Mouse (Mus musculus) kidney, adult 2 months (tissue): Measurements from ENCODE around the gene Cd63. TPM values are rescaled to one million over a fixed set of nuclear protein-coding genes. Genes with fewer than 3 reads are reported as not detected.

Source experiments
- DNase-seq: peaks from one replicate; pipeline ENCODE4 v3.0.0; 2021
- H3K27ac ChIP-seq: fragments of 200-500 bp; 2 replicates; pipeline ENCODE4 v1.5.1; 2012; ENCODE audit warnings: low read depth, low read length, control low read depth, inconsistent platforms; ENCODE audit not compliant: insufficient read depth
- H3K27me3 ChIP-seq: fragments of 200-500 bp; replicated peaks from 2 replicates; pipeline ENCODE4 v1.6.1; 2012; ENCODE audit warnings: mild to moderate bottlenecking, moderate library complexity, low read length, inconsistent platforms; ENCODE audit not compliant: control insufficient read depth, insufficient read depth
- H3K36me3 ChIP-seq: fragments of 200-500 bp; 2 replicates; pipeline ENCODE4 v1.6.1; 2012; ENCODE audit warnings: mild to moderate bottlenecking, moderate library complexity, low read length, inconsistent platforms; ENCODE audit not compliant: control insufficient read depth, insufficient read depth
- H3K4me1 ChIP-seq: fragments of 200-500 bp; 2 replicates; pipeline ENCODE4 v1.6.1; 2011; ENCODE audit warnings: low read length; ENCODE audit not compliant: control insufficient read depth, insufficient read depth
- H3K4me3 ChIP-seq: fragments of 200-500 bp; 2 replicates; pipeline ENCODE4 v1.5.1; 2011; ENCODE audit warnings: mild to moderate bottlenecking, low read depth, low read length, control low read depth; ENCODE audit not compliant: insufficient read depth
- CTCF ChIP-seq: fragments of 200-500 bp; conservative IDR thresholded peaks from 2 replicates; pipeline ENCODE4 v1.5.1; 2011; ENCODE audit warnings: low read depth, mild to moderate bottlenecking, control low read depth, low read length, moderate library complexity, mixed read lengths; ENCODE audit not compliant: insufficient read depth, insufficient read length
- POLR2A ChIP-seq: fragments of 200-500 bp; IDR thresholded peaks from one replicate; pipeline ENCODE4 v1.6.1; 2011; ENCODE audit warnings: low read depth, low read length, control low read depth
- WGBS: fragments of 180-500 bp; shearing (Covaris S2); methylation state at CpG from one replicate; pipeline ENCODE4 v1.1.7; 2018; 5-methylcytosine and 5-hydroxymethylcytosine counted together
- polyA plus RNA-seq: library from polyadenylated mRNA; depleted of rRNA; stranded (reverse); fragments of >200 nt; gene quantifications from 2 replicates; pipeline ENCODE4 v1.2.3, GENCODE M21; 2012

Cd63 gene
- polyA plus RNA-seq, 1 experiment: 847 TPM

DNA sequence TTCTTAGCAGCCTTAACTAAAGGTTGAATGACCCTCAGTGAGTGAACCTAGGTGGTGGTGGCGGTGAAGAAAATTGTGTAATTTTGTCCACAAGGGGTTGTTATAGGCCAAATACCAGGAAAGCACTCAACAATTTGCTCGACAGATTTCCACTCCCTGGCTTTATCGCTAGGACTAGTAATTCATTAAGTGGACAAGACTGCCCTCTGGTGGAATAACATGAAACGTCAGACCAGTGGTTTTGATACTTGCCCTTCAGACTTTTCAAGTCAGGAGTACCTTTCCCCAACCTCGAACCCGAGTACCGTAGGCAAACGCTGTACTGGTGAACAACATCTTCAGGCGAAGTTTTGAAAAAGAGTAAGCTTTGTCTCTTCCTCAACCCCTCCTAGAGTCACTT, 5.4 kb upstream of the Cd63 start:
- peak; percentile 94 for DNase-seq
- Histone ChIP-seq H3K36me3 (no peaks in the 10 kb centered on the region), H3K27ac (peak overlapping the region; percentile 43; the same call in 1 of the 2 replicates), H3K4me1 (peaks cover 20% of the 10 kb centered on the region; the same call in 1 of the 2 replicates), H3K27me3 (no peaks in the 10 kb centered on the region), H3K4me3 (no peak overlapping the region)
- TF ChIP-seq CTCF (peak; percentile 46), POLR2A (no peak)
- under 1% methylated on average over 9 of the region's 9 CpGs for WGBS

DNA sequence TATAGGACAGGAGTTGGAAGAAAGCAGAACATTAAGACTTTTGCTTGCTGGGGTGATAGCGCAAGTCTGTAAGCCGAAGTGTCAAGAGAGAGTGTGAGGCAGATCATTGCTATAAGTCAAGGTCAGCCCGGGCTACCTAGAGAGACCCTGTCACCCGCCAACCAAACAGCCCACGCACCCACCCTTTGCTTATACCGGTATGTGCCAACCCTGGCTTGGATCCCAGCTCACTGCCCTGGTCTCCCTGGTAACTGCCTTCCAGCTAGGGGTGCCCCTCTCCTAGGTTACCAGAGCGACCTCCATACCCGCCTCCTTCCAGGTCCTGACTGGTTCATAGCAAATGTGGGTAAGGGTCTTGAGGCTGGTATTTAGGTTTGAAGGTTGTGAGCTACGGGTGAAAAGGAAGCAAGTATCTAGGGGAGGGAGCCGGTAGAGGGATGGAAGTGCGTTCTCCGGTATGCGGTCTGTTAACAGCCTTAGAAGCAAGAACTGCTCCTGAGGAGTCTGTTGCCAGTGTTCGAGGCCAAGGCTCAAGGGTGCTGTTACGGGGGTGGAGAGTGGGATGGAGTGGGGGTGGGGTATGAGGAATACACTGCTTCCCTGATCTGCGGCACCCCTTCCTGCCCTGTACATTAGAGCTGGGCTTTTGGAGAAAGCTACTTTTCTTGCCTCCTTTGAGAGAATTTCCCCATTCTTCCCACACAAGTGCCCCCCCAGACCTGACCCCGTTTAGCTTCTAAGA, 4.7 kb upstream of the Cd63 start:
- no peaks in the 10 kb centered on the region for H3K36me3 ChIP-seq
- WGBS: 17% methylated on average over 17 of the region's 17 CpGs
- peak; percentile 55 for DNase-seq
- TF ChIP-seq CTCF (no peak), POLR2A (no peak)
- peaks cover 25% of the 10 kb centered on the region; the same call in 1 of the 2 replicates for H3K4me1 ChIP-seq
- 0 out of 2 replicates have a peak overlapping the region, but pooled peaks have one; percentile 8 for H3K4me3 ChIP-seq
- H3K27ac ChIP-seq: peak overlapping the region; percentile 43; the same call in 1 of the 2 replicates
- no peaks in the 10 kb centered on the region for H3K27me3 ChIP-seq

DNA sequence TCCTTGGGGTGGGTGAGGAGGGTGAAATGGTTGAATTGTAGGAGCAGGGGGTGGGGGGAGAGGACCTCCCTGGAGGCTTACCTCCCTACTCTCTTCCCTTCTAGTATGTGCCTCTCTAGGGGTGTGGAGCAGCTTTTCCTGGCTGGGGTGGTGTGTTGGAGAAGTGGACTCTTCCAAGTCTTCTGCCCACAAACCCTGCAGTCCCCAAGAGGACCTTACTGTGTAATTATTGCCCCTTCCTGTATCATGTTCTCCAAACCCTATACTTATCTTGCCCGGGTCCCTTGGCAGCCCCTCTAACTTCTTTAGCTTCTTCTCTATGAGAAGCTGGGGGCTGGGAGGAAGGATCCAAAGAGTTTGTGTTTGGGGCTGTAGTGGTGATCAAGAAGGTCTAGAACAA, 4.0 kb upstream of the Cd63 start:
- H3K4me1 ChIP-seq: peaks cover 25% of the 10 kb centered on the region; the same call in 1 of the 2 replicates
- DNase-seq: no peak
- no peak overlapping the region for H3K27ac ChIP-seq
- H3K36me3 ChIP-seq: no peaks in the 10 kb centered on the region
- WGBS: 64% methylated on average over 1 of the region's 1 CpGs
- no peak overlapping the region for H3K4me3 ChIP-seq
- no peaks in the 10 kb centered on the region for H3K27me3 ChIP-seq
- TF ChIP-seq CTCF (no peak), POLR2A (no peak)

- H3K27me3 ChIP-seq: no peaks in the 10 kb centered on the region
- 23% methylated on average over 1 of the region's 1 CpGs for WGBS
Observed at GRCm38 (mm10) chr10:128897501-128897900, 3.3 kb upstream of the Cd63 start.

GRCm38 (mm10) chr10:128899759-128900490, 864 bp upstream of the Cd63 start:
- peak overlapping the region; percentile 92 for H3K27ac ChIP-seq
- no peak overlapping the region for H3K4me3 ChIP-seq
- H3K4me1 ChIP-seq: peaks cover 25% of the 10 kb centered on the region; the same call in 1 of the 2 replicates
- TF ChIP-seq CTCF: no peak
- DNase-seq: peak; percentile 92
- WGBS: 50% methylated on average over 6 of the region's 6 CpGs
- no peaks in the 10 kb centered on the region for H3K27me3 ChIP-seq
- H3K36me3 ChIP-seq: no peaks in the 10 kb centered on the region

More at GRCm38 (mm10) chr10:128897501-128897900, 3.3 kb upstream of the Cd63 start:
- Histone ChIP-seq H3K4me3 (no peak overlapping the region), H3K27ac (no peak overlapping the region), H3K36me3 (no peaks in the 10 kb centered on the region), H3K4me1 (peaks cover 25% of the 10 kb centered on the region; the same call in 1 of the 2 replicates)
- no peak for DNase-seq
- TF ChIP-seq CTCF (no peak), POLR2A (no peak)

DNA sequence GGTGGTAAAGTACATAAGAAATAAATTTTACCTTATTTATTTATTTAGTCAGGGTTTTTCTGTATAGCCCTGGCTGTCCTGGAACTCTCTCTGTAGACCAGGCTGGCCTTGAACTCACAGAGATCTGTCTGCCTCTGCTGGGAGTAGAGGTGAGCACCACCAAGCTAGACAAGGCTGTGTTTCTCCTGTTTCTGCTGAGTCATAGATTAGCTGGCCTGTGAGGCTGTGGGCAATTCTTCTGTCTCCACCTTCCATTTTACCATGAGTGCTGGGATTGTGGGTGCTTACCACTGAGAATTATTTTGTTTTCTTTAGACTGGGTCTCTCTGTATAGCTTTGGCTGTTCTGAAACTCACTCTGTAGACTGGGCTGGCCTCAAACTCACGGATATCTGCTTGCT, 620 bp downstream of the Cd63 start:
- Histone ChIP-seq H3K4me1 (peaks cover 15% of the 10 kb centered on the region; the same call in 1 of the 2 replicates), H3K36me3 (no peaks in the 10 kb centered on the region), H3K4me3 (no peak overlapping the region), H3K27me3 (no peaks in the 10 kb centered on the region), H3K27ac (no peak overlapping the region)
- WGBS: 64% methylated on average over 1 of the region's 1 CpGs
- DNase-seq: no peak
- TF ChIP-seq POLR2A (no peak), CTCF (no peak)
